Mouse (Mus musculus) lung, postnatal 0 days (tissue): ENCODE results near the gene Erbb2.

Experiments used
- CTCF ChIP-seq: IDR thresholded peaks from 2 replicates; pipeline ENCODE4 v1.5.1; 2016; ENCODE audit warnings: antibody characterized with exemption, mild to moderate bottlenecking
- EP300 ChIP-seq: IDR thresholded peaks from 2 replicates; pipeline ENCODE4 v1.6.1; 2016; ENCODE audit warnings: antibody characterized with exemption, mild to moderate bottlenecking, control low read depth

DNA sequence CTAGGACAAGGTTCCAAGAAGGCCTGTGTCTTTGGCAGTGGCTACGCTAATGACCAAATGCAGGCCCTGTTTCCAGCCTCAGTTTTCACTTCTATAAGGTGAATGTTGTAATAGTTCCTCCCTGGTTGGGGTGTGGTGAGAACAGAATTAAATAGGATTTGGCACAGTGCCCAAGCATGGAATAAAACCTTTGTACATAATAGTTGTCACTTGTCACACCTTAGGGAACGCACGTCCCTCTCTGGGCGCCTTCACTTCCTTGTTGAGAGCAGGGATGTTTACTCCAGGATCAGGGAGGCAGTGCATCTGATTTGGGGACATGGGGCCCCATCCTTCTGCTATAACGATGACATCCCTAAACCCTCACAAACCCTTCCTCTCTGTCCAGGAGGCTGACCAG is 16.2 kb downstream of the Erbb2 start:
- TF ChIP-seq CTCF: no peak
- TF ChIP-seq EP300: no peak
